Mouse (Mus musculus) megakaryocyte, embryonic 14.5 days (primary cell): ENCODE results near the gene Obscn. TPM values are rescaled to one million over a fixed set of nuclear protein-coding genes. Genes with fewer than 3 reads are reported as not detected.

Experiments
- H3K27me3 ChIP-seq: replicated peaks from 2 replicates; pipeline ENCODE3; 2012; ENCODE audit warnings: inconsistent platforms
- H3K36me3 ChIP-seq: replicated peaks from 2 replicates; pipeline ENCODE3; 2012; ENCODE audit warnings: low read length, inconsistent platforms, mixed read lengths
- H3K4me1 ChIP-seq: 2 replicates; pipeline ENCODE4 v1.6.1; 2012; ENCODE audit warnings: inconsistent platforms
- H3K4me3 ChIP-seq: replicated peaks from 2 replicates; pipeline ENCODE3; 2012; ENCODE audit warnings: moderate library complexity, mild to moderate bottlenecking, inconsistent platforms
- H3K9me3 ChIP-seq: 2 replicates; pipeline ENCODE4 v1.6.1; 2012; ENCODE audit warnings: inconsistent platforms
- FLI1 ChIP-seq: IDR thresholded peaks from 2 replicates; pipeline ENCODE4 v1.6.1; 2012; ENCODE audit warnings: low read length, inconsistent platforms, mixed read lengths
- GATA1 ChIP-seq: IDR thresholded peaks from 3 replicates; pipeline ENCODE4 v1.6.1; 2012; ENCODE audit warnings: mixed read lengths, low read length, inconsistent platforms, borderline replicate concordance
- polyA plus RNA-seq: library from polyadenylated mRNA; stranded (reverse); fragments of >175 nt; gene quantifications from 2 replicates; pipeline ENCODE4 v1.2.3, GENCODE M21; 2012; ENCODE audit warnings: low replicate concordance; ENCODE audit not compliant: insufficient read depth

Gene Obscn
- polyA plus RNA-seq, 1 experiment: 9.6 TPM

- Histone ChIP-seq H3K36me3 (peaks cover 84% of the 10 kb centered on the region), H3K4me3 (no peak overlapping the region), H3K27me3 (peaks cover 3% of the 10 kb centered on the region), H3K4me1 (peaks cover 84% of the 10 kb centered on the region), H3K9me3 (no peaks in the 10 kb centered on the region)
- TF ChIP-seq FLI1 (no peak), GATA1 (no peak)
Measured at GRCm38 (mm10) chr11:58991911-58992310, 144.3 kb downstream of the Obscn start.

DNA sequence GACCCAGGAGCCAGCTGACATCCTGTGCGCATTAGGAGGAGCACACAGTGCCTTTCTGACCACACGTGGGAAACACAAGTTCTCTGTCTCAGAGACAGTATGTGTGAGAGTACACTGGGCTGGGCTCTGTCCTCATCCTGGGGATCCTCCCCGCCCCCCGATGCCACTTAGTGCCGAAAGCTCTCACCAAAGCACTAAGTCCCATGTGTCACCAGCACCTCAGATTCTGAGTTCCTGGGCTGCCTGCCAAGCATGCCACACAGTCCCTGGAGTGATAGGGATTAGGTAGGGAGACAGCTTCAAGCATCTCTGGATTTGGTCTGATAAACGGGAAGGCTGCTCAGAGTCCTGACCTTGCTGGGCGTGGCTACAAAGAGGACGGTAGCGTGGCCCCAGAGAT, 145.4 kb downstream of the Obscn start:
- TF ChIP-seq GATA1 (no peak), FLI1 (no peak)
- Histone ChIP-seq H3K27me3 (peaks cover 2% of the 10 kb centered on the region), H3K4me1 (peaks cover 84% of the 10 kb centered on the region), H3K4me3 (no peak overlapping the region), H3K36me3 (peaks cover 91% of the 10 kb centered on the region), H3K9me3 (no peaks in the 10 kb centered on the region)

DNA sequence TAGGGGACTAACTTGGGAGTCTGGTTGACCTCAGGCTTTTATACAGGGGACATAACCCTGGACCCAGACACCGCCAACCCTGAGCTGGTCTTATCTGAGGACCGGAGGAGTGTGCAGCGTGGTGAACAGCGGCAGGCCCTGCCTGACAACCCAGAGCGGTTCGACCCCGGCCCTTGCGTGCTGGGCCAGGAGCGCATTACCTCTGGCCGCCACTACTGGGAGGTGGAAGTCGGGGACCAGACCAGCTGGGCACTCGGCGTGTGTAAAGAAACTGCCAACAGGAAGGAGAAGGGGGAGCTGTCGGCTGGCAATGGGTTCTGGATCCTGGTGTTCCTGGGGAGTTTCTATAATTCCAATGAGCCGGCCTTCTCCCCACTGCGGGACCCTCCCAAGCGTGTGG, 146.1 kb downstream of the Obscn start:
- no peak for TF ChIP-seq GATA1
- no peak for TF ChIP-seq FLI1
- peaks cover 84% of the 10 kb centered on the region for H3K4me1 ChIP-seq
- peaks cover 2% of the 10 kb centered on the region for H3K27me3 ChIP-seq
- no peaks in the 10 kb centered on the region for H3K9me3 ChIP-seq
- H3K36me3 ChIP-seq: peaks cover 93% of the 10 kb centered on the region
- H3K4me3 ChIP-seq: no peak overlapping the region

DNA sequence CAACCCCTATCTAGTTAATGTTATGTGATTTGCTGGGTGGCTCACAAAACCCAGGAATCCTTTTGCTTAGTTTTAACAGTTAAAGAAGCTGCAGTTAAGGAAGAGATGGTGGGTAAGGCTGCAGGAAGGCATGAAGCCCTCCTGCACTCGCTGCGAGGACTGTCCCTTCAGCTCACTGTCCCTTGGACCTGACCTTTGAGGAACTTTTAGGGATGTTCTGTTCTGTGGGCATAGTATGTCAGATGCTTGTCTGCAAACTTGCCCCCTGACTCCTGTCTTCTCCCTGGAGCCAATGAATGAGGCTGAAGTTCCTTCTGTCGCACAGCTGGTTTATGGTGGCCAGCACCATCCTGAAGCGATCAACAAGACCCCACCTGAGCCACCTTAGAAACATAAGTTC, 147.0 kb downstream of the Obscn start:
- Histone ChIP-seq H3K4me1 (peaks cover 84% of the 10 kb centered on the region), H3K36me3 (peaks cover 93% of the 10 kb centered on the region), H3K9me3 (no peaks in the 10 kb centered on the region), H3K27me3 (no peaks in the 10 kb centered on the region), H3K4me3 (no peak overlapping the region)
- TF ChIP-seq GATA1: no peak

GRCm38 (mm10) chr11:58985299-58985917, 150.8 kb downstream of the Obscn start:
- H3K9me3 ChIP-seq: no peaks in the 10 kb centered on the region
- TF ChIP-seq FLI1 (no peak), GATA1 (no peak)
- H3K4me1 ChIP-seq: peaks cover 85% of the 10 kb centered on the region
- peaks cover 97% of the 10 kb centered on the region for H3K36me3 ChIP-seq
- H3K4me3 ChIP-seq: no peak overlapping the region
- no peaks in the 10 kb centered on the region for H3K27me3 ChIP-seq

GRCm38 (mm10) chr11:58984657-58985056, 151.5 kb downstream of the Obscn start:
- Histone ChIP-seq H3K36me3 (peaks cover 91% of the 10 kb centered on the region), H3K9me3 (no peaks in the 10 kb centered on the region), H3K4me3 (no peak overlapping the region), H3K27me3 (no peaks in the 10 kb centered on the region), H3K4me1 (peaks cover 85% of the 10 kb centered on the region)
- TF ChIP-seq FLI1 (no peak), GATA1 (no peak)

DNA sequence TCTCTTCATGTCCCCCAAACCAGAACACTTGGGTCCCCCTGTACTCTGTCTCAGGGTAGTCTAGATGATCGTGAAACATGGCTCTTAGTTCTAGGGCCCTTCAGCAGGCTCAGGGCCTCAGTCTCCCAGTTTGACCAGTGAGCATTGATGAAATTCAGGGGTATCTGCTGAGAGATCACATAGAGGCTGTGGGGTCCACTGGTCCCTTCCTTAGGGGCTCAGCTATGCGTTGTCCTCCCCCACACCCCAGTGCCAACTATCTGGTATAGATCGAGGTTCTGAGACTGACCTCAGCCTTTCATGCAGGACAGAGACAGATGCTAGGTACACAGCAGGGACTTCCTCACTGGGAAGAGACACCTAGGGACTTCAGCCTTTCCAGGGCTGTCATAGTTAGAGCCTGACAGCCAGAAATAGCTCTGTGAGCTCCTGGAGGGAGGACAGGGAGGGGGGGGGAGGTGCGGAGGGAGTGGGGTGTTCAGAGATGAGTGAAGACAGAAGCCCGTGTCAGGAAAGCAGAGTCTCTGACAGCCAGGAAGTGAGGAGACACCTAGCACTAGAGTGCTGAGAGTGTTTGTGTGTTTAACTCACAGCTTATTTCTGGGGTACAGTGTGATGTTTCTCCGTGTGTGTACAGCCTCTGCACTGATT, 152.4 kb downstream of the Obscn start:
- Histone ChIP-seq H3K27me3 (no peaks in the 10 kb centered on the region), H3K4me1 (peaks cover 85% of the 10 kb centered on the region), H3K36me3 (peaks cover 85% of the 10 kb centered on the region), H3K4me3 (no peak overlapping the region), H3K9me3 (no peaks in the 10 kb centered on the region)
- TF ChIP-seq FLI1 (no peak), GATA1 (no peak)

DNA sequence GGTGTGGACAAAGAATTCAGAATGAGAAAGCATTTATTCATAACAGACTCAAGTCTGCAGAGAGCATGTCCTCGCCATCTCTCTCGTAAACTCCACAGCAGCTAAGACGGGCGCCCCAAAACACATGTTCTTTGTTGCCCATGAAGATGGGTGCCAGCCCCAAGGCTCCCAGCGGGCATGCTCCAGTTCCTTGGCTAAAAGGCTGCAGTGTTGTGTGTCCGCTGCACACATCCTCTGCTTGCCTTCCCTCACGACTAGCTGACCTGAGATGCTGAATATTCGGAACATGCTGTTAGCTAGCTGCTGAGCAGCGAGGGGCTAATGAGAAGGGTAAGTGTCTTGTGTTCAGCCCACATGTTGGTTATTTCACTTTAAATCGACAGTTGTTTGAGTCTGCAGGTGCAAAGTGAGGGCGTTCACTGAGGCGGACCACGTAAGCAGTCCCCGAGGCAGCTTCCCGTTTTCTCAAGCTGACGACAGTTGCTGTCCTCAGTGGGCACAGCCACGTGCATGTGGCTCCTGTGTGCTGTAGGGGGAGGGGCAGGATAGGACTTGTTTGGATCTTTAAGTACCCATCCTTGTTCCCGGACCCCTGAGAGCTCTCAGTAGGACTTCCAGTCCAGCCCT, 153.6 kb downstream of the Obscn start:
- Histone ChIP-seq H3K4me3 (no peak overlapping the region), H3K36me3 (peaks cover 73% of the 10 kb centered on the region), H3K27me3 (no peaks in the 10 kb centered on the region)

GRCm38 (mm10) chr11:58981541-58982447, 154.4 kb downstream of the Obscn start:
- peaks cover 75% of the 10 kb centered on the region for H3K4me1 ChIP-seq
- TF ChIP-seq GATA1 (no peak), FLI1 (no peak)

More for the DNA sequence above, 153.6 kb downstream of the Obscn start:
- H3K4me1 ChIP-seq: peaks cover 83% of the 10 kb centered on the region
- TF ChIP-seq FLI1 (no peak), GATA1 (no peak)
- no peaks in the 10 kb centered on the region for H3K9me3 ChIP-seq

More at GRCm38 (mm10) chr11:58981541-58982447, 154.4 kb downstream of the Obscn start:
- peaks cover 65% of the 10 kb centered on the region for H3K36me3 ChIP-seq
- peak overlapping the region; percentile 43 for H3K4me3 ChIP-seq
- H3K27me3 ChIP-seq: no peaks in the 10 kb centered on the region
- H3K9me3 ChIP-seq: no peaks in the 10 kb centered on the region
